Mouse (Mus musculus) embryonic facial prominence, embryonic 13.5 days (tissue): ENCODE data around the gene Epha8. TPM values are rescaled to one million over a fixed set of nuclear protein-coding genes. Genes with fewer than 3 reads are reported as not detected.
A peak's percentile ranks its signal among the peaks of the same experiment; 100 is the strongest.

Experiments used
- ATAC-seq: fragments of 200-750 bp; cut with Nextera tagmentation; 2 replicates; pipeline ENCODE4 v1.8.0; 2017; ENCODE audit warnings: low read depth; ENCODE audit not compliant: insufficient number of reproducible peaks, insufficient read depth, low FRiP score, low TSS enrichment
- H3K27ac ChIP-seq: fragments of 300-500 bp; sonication (generic); 2 replicates; pipeline ENCODE4 v1.5.1; 2015; ENCODE audit warnings: moderate library complexity, mild to moderate bottlenecking, inconsistent platforms
- H3K27me3 ChIP-seq: fragments of 300-500 bp; sonication (generic); 2 replicates; pipeline ENCODE4 v1.6.1; 2015; ENCODE audit warnings: mild to moderate bottlenecking, inconsistent platforms
- H3K36me3 ChIP-seq: fragments of 300-500 bp; sonication (generic); 2 replicates; pipeline ENCODE4 v1.6.1; 2015; ENCODE audit warnings: mild to moderate bottlenecking, inconsistent platforms
- H3K4me1 ChIP-seq: fragments of 300-500 bp; sonication (generic); 2 replicates; pipeline ENCODE4 v1.6.1; 2015; ENCODE audit warnings: inconsistent platforms
- H3K4me2 ChIP-seq: fragments of 300-500 bp; sonication (generic); 2 replicates; pipeline ENCODE4 v1.6.1; 2015; ENCODE audit warnings: moderate library complexity, mild to moderate bottlenecking, inconsistent platforms
- H3K4me3 ChIP-seq: fragments of 300-500 bp; sonication (generic); 2 replicates; pipeline ENCODE4 v1.5.1; 2015; ENCODE audit warnings: mild to moderate bottlenecking, inconsistent platforms
- H3K9ac ChIP-seq: fragments of 300-500 bp; sonication (generic); 2 replicates; pipeline ENCODE4 v1.6.1; 2015; ENCODE audit warnings: mild to moderate bottlenecking, inconsistent platforms
- H3K9me3 ChIP-seq: fragments of 300-500 bp; sonication (generic); 2 replicates; pipeline ENCODE4 v1.6.1; 2016; ENCODE audit warnings: inconsistent platforms
- WGBS: fragments of 180-500 bp; shearing (Covaris S2); methylation state at CpG from one replicate; pipeline ENCODE4 v1.1.7; 2015; ENCODE audit warnings: mixed read lengths; 5-methylcytosine and 5-hydroxymethylcytosine counted together
- polyA plus RNA-seq: library from polyadenylated mRNA; unstranded; fragments of >200 nt; fragmentation: Nextera tagmentation; extraction: Ambion mirVana; gene quantifications from 2 replicates; pipeline ENCODE4 v1.2.1, GENCODE M21; 2015

Epha8 gene
- 0.88 and 1.4 TPM in 2 replicates for polyA plus RNA-seq

- 2% methylated on average over 50 of the region's 75 CpGs for WGBS
- peaks cover 81% of the 10 kb centered on the region for H3K27me3 ChIP-seq
- H3K27ac ChIP-seq: no peak within 1 kb of the TSS
- no peaks in the 10 kb centered on the region for H3K36me3 ChIP-seq
- H3K9me3 ChIP-seq: no peaks in the 10 kb centered on the region
- peak within 1 kb of the TSS; percentile 64 for H3K9ac ChIP-seq
- peak within 1 kb of the TSS; percentile 53 for H3K4me3 ChIP-seq
- peaks cover 18% of the 10 kb centered on the region for H3K4me1 ChIP-seq
- no peak for ATAC-seq
- peak within 1 kb of the TSS; percentile 95 for H3K4me2 ChIP-seq
Measured at GRCm38 (mm10) chr4:136956751-136957446, at the start of gene Epha8. Epha8 (minus strand) TSS chr4:136956816.

DNA sequence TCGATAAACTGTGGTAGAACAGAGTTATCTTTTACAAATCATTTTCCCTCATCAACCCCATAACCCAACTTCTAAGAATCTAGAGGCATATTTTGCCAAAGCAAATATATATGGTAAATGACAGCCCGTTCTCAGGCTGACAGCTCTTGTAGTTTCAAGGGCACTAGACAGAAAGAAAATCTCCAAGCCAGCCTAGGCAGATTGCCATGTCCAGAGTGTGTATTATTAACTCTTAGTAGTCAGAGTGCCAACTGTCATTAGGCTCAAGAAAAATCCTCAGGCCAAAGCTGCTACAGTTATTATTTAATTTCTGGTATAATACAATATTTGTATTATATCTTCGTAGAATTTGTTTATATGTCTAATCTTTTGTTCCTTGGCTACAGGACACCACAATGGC is 45.2 kb upstream of the Epha8 start:
- no peak overlapping the region for H3K27ac ChIP-seq
- WGBS: 83% methylated on average over 3 of the region's 3 CpGs
- H3K4me2 ChIP-seq: no peak overlapping the region
- no peak overlapping the region for H3K4me3 ChIP-seq
- ATAC-seq: no peak
- no peak overlapping the region for H3K9ac ChIP-seq
- H3K9me3 ChIP-seq: no peaks in the 10 kb centered on the region
- H3K36me3 ChIP-seq: peaks cover 42% of the 10 kb centered on the region
- no peaks in the 10 kb centered on the region for H3K27me3 ChIP-seq
- H3K4me1 ChIP-seq: peaks cover 5% of the 10 kb centered on the region; the same call in 1 of the 2 replicates

- no peak for ATAC-seq
- peaks cover 37% of the 10 kb centered on the region for H3K36me3 ChIP-seq
Measured at GRCm38 (mm10) chr4:137001020-137001419, 44.4 kb upstream of the Epha8 start.

DNA sequence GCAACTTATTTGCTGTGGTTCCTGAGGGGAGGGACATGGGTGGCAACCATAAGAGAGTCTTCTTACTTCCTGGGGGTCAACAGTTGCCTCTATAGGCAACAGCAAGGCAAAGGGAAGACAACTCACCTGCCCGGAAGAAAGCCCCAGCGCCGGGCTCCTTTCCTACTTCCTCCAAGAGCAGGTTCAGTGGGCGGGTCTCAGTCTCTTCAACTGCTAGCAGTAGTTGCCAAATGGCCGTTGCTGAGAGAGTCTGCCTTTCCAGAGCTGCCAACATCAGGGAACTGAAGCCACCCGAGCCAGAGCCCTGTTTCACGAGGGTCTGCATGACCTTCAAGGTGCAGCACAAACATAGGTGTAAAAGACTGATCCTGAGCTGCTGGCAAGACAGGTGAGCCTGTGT is 41.8 kb upstream of the Epha8 start:
- no peaks in the 10 kb centered on the region for H3K9me3 ChIP-seq
- 0 out of 2 replicates have a peak, but pooled peaks cover 3% of the 10 kb centered on the region for H3K4me1 ChIP-seq
- no peak overlapping the region for H3K27ac ChIP-seq
- no peaks in the 10 kb centered on the region for H3K27me3 ChIP-seq
- peaks cover 63% of the 10 kb centered on the region for H3K36me3 ChIP-seq
- no peak overlapping the region for H3K4me3 ChIP-seq
- no peak overlapping the region for H3K9ac ChIP-seq
- no peak for ATAC-seq
- 85% methylated on average over 7 of the region's 7 CpGs for WGBS
- H3K4me2 ChIP-seq: no peak overlapping the region

More at GRCm38 (mm10) chr4:137001020-137001419, 44.4 kb upstream of the Epha8 start:
- Histone ChIP-seq H3K4me3 (no peak overlapping the region), H3K9me3 (no peaks in the 10 kb centered on the region), H3K4me1 (peaks cover 8% of the 10 kb centered on the region; the same call in 1 of the 2 replicates), H3K9ac (no peak overlapping the region), H3K27me3 (no peaks in the 10 kb centered on the region), H3K4me2 (no peak overlapping the region), H3K27ac (no peak overlapping the region)
- 89% methylated on average over 7 of the region's 7 CpGs for WGBS

GRCm38 (mm10) chr4:136997723-136998345 is 41.2 kb upstream of the Epha8 start:
- H3K9ac ChIP-seq: no peak overlapping the region
- ATAC-seq: no peak
- WGBS: 93% methylated on average over 12 of the region's 12 CpGs
- peaks cover 68% of the 10 kb centered on the region for H3K36me3 ChIP-seq
- no peak overlapping the region for H3K27ac ChIP-seq
- no peak overlapping the region for H3K4me2 ChIP-seq
- no peaks in the 10 kb centered on the region for H3K27me3 ChIP-seq
- no peak overlapping the region for H3K4me3 ChIP-seq
- H3K9me3 ChIP-seq: no peaks in the 10 kb centered on the region
- H3K4me1 ChIP-seq: 0 out of 2 replicates have a peak, but pooled peaks cover 3% of the 10 kb centered on the region

- Histone ChIP-seq H3K4me2 (no peak overlapping the region), H3K36me3 (peaks cover 77% of the 10 kb centered on the region), H3K9ac (no peak overlapping the region), H3K27me3 (no peaks in the 10 kb centered on the region), H3K4me3 (no peak overlapping the region), H3K9me3 (no peaks in the 10 kb centered on the region), H3K4me1 (0 out of 2 replicates have a peak, but pooled peaks cover 3% of the 10 kb centered on the region), H3K27ac (no peak overlapping the region)
- ATAC-seq: no peak
- 68% methylated on average over 7 of the region's 7 CpGs for WGBS
Measured at GRCm38 (mm10) chr4:136996933-136997332, 40.3 kb upstream of the Epha8 start.

GRCm38 (mm10) chr4:136995361-136995760 is 38.7 kb upstream of the Epha8 start:
- Histone ChIP-seq H3K4me2 (no peak overlapping the region), H3K36me3 (peaks cover 86% of the 10 kb centered on the region)
- no peak for ATAC-seq

DNA sequence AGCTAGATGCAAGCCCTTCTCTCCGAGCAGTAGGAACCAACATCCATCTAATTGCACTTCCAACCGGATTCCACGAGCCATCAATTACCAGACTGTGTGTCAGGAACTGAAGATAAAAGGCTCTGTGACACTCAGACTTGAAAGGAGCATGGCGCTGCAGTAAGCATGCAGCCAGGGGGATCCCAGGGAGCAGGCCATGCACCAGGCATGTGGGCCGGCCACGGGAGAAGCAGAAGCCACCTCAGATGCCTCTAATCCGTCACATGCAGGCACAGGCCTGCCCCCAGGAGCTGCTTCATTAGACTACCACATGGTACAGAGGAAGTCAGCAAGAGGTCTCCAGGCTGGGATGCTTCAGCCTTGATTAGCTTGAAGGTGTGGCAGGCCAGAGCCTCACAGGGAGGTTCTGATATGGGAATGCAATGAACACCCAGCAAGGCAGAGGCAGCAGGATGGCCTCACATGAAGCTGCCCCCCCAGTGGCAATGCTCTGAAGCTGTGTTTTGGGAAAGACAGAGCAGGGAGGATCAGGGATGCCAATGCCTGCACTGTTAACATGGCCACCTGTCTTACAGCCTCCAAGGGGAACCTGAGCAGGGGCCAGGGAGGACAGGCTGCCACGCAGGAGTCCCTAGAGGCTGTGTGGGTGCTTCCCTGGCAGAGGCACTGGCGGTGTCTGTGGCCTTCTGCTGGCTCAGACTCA is 25.5 kb upstream of the Epha8 start:
- H3K27ac ChIP-seq: no peak overlapping the region
- peaks cover 28% of the 10 kb centered on the region for H3K36me3 ChIP-seq
- WGBS: 62% methylated on average over 9 of the region's 9 CpGs
- no peaks in the 10 kb centered on the region for H3K9me3 ChIP-seq
- H3K4me2 ChIP-seq: no peak overlapping the region
- no peak overlapping the region for H3K4me3 ChIP-seq
- no peak overlapping the region for H3K9ac ChIP-seq
- no peak for ATAC-seq
- H3K4me1 ChIP-seq: 0 out of 2 replicates have a peak, but pooled peaks cover 6% of the 10 kb centered on the region
- H3K27me3 ChIP-seq: peaks cover 14% of the 10 kb centered on the region

More at GRCm38 (mm10) chr4:136995361-136995760, 38.7 kb upstream of the Epha8 start:
- Histone ChIP-seq H3K27me3 (no peaks in the 10 kb centered on the region), H3K4me1 (0 out of 2 replicates have a peak, but pooled peaks cover 3% of the 10 kb centered on the region), H3K9me3 (no peaks in the 10 kb centered on the region), H3K9ac (no peak overlapping the region), H3K27ac (no peak overlapping the region), H3K4me3 (no peak overlapping the region)
- WGBS: 93% methylated on average over 14 of the region's 14 CpGs

DNA sequence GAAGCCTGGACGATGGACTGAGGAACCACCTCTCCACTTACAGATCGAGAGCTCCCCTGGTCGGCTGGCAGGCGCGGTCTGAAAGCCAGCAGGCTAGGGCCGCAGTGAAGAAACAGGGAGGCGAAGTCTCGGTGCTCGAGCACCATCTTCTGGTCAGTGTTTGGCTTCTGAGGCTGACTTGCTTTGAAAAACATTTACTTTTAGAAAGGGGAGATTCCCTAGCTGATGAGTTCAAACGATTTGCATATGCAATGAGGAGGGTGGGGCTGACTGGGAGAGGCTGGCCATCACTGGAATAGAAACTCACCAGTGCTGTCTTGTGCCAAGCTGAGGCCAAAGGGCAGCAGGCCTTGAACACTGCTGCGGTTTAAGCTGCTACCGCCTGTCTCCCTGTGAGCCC is 24.7 kb upstream of the Epha8 start:
- H3K9me3 ChIP-seq: no peaks in the 10 kb centered on the region
- ATAC-seq: no peak
- H3K4me3 ChIP-seq: no peak overlapping the region
- 8% methylated on average over 12 of the region's 12 CpGs for WGBS
- H3K4me1 ChIP-seq: 0 out of 2 replicates have a peak, but pooled peaks cover 6% of the 10 kb centered on the region
- peaks cover 17% of the 10 kb centered on the region for H3K27me3 ChIP-seq
- H3K27ac ChIP-seq: no peak overlapping the region
- H3K4me2 ChIP-seq: no peak overlapping the region
- H3K9ac ChIP-seq: no peak overlapping the region
- H3K36me3 ChIP-seq: peaks cover 20% of the 10 kb centered on the region

DNA sequence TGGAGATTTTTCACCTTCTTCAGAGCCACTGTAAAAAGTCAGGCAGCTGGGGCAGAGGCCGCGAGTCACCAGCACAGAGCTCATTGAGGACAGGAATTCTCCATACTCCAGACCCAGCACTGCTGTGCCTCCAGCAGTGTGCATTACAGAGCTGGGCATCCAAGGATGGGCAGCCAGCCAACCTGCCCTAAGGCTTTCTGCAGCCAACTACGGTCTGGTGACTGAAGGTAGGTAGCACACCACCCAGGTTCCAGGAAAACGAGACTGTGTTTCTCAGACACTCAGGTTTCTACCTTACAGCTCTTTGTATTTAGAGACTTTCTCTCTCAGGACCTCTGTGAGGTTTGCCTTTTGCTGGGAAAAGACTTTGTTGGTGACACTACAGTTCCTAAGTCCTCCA is 24.3 kb upstream of the Epha8 start:
- no peak overlapping the region for H3K4me3 ChIP-seq
- no peak overlapping the region for H3K4me2 ChIP-seq
- no peak overlapping the region for H3K9ac ChIP-seq
- 63% methylated on average over 4 of the region's 4 CpGs for WGBS
- ATAC-seq: no peak
- H3K27me3 ChIP-seq: peaks cover 20% of the 10 kb centered on the region
- no peak overlapping the region for H3K27ac ChIP-seq
- no peaks in the 10 kb centered on the region for H3K9me3 ChIP-seq
- 0 out of 2 replicates have a peak, but pooled peaks cover 6% of the 10 kb centered on the region for H3K4me1 ChIP-seq
- peaks cover 17% of the 10 kb centered on the region for H3K36me3 ChIP-seq

- 0 out of 2 replicates have a peak, but pooled peaks cover 6% of the 10 kb centered on the region for H3K4me1 ChIP-seq
Measured at GRCm38 (mm10) chr4:136977244-136977643, 20.6 kb upstream of the Epha8 start.

More at GRCm38 (mm10) chr4:136977244-136977643, 20.6 kb upstream of the Epha8 start:
- Histone ChIP-seq H3K27ac (no peak overlapping the region), H3K4me3 (no peak overlapping the region), H3K36me3 (no peaks in the 10 kb centered on the region), H3K27me3 (peaks cover 37% of the 10 kb centered on the region), H3K9me3 (no peaks in the 10 kb centered on the region), H3K9ac (no peak overlapping the region), H3K4me2 (no peak overlapping the region)
- WGBS: 63% methylated on average over 8 of the region's 8 CpGs
- ATAC-seq: no peak
